Mouse (Mus musculus) intestine, embryonic 14.5 days (tissue): ENCODE data around the gene Mapt. TPM values are rescaled to one million over a fixed set of nuclear protein-coding genes. Genes with fewer than 3 reads are reported as not detected.

ENCODE experiments used
- ATAC-seq: fragments of 200-750 bp; cut with Nextera tagmentation; replicated peaks from 2 replicates; pipeline ENCODE4 v1.8.0; 2017; ENCODE audit warnings: low read depth, moderate number of reproducible peaks, moderate TSS enrichment, moderate library complexity; ENCODE audit not compliant: low FRiP score, low TSS enrichment
- DNase-seq: peaks from one replicate; pipeline ENCODE4 v3.0.0-alpha.2; 2018; ENCODE audit warnings: low spot score
- H3K27ac ChIP-seq: fragments of 300-500 bp; sonication (generic); 2 replicates; pipeline ENCODE4 v1.5.1; 2014; ENCODE audit warnings: low read depth, mild to moderate bottlenecking, control low read depth
- H3K27me3 ChIP-seq: fragments of 300-500 bp; sonication (generic); replicated peaks from 2 replicates; pipeline ENCODE4 v1.6.1; 2014; ENCODE audit warnings: low read length, control low read depth; ENCODE audit not compliant: control insufficient read depth, insufficient read depth
- H3K36me3 ChIP-seq: fragments of 300-500 bp; sonication (generic); 2 replicates; pipeline ENCODE4 v1.6.1; 2014; ENCODE audit warnings: low read length, control low read depth; ENCODE audit not compliant: control insufficient read depth, insufficient read depth
- H3K4me1 ChIP-seq: fragments of 300-500 bp; sonication (generic); replicated peaks from 2 replicates; pipeline ENCODE4 v1.6.1; 2014; ENCODE audit warnings: low read length, control low read depth, mixed read lengths; ENCODE audit not compliant: control insufficient read depth, insufficient read depth
- H3K4me2 ChIP-seq: fragments of 300-500 bp; sonication (generic); 2 replicates; pipeline ENCODE4 v1.6.1; 2014; ENCODE audit warnings: low read length
- H3K4me3 ChIP-seq: fragments of 300-500 bp; sonication (generic); 2 replicates; pipeline ENCODE4 v1.5.1; 2014; ENCODE audit warnings: low read depth, low read length, control low read depth, mixed read lengths
- H3K9ac ChIP-seq: fragments of 300-500 bp; sonication (generic); 2 replicates; pipeline ENCODE4 v1.6.1; 2014; ENCODE audit warnings: mild to moderate bottlenecking, low read length
- H3K9me3 ChIP-seq: fragments of 300-500 bp; sonication (generic); 2 replicates; pipeline ENCODE4 v1.6.1; 2016; ENCODE audit warnings: low read length, control low read depth; ENCODE audit not compliant: control insufficient read depth
- WGBS: fragments of 180-500 bp; shearing (Covaris S2); extraction: QIAGEN DNeasy Blood & Tissue Kit; methylation state at CpG from one replicate; pipeline ENCODE4 v1.1.7; 2014; 5-methylcytosine and 5-hydroxymethylcytosine counted together
- polyA plus RNA-seq: library from polyadenylated mRNA; unstranded; fragments of >200 nt; fragmentation: Nextera tagmentation; extraction: Ambion mirVana; gene quantifications from 2 replicates; pipeline ENCODE4 v1.2.1, GENCODE M21; 2014

Gene Mapt
- polyA plus RNA-seq, 1 experiment from 2014 or later = 16.8 TPM

- 0 out of 2 replicates have a peak, but pooled peaks cover 6% of the 10 kb centered on the region for H3K4me1 ChIP-seq
- H3K4me2 ChIP-seq = no peak overlapping the region
- ATAC-seq (no peak), DNase-seq (no peak)
- H3K9me3 ChIP-seq = no peaks in the 10 kb centered on the region
- 0 out of 2 replicates have a peak, but pooled peaks cover 11% of the 10 kb centered on the region for H3K27me3 ChIP-seq
- no peak overlapping the region for H3K4me3 ChIP-seq
- H3K27ac ChIP-seq = no peak overlapping the region
- no peak overlapping the region for H3K9ac ChIP-seq
- H3K36me3 ChIP-seq = no peaks in the 10 kb centered on the region
- 91% methylated on average over 7 of the region's 7 CpGs for WGBS
Measured at GRCm38 (mm10) chr11:104305711-104306110, 74.5 kb downstream of the Mapt start.

DNA sequence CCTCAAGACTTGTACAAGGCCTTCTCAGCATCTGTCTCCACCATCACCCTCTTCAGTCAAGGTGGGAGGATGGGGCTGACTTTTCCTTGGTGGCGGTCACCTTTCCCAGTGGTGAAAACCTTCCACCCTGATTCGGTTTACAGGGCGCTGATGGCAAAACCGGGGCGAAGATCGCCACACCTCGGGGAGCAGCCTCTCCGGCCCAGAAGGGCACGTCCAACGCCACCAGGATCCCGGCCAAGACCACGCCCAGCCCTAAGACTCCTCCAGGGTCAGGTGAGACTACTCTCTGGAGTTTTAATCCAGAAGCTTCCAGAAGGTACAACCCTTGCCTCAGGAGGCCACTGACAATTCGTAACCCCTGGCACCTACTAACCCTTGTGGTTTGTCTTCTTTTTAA lies 75.3 kb downstream of the Mapt start:
- Histone ChIP-seq H3K4me3 (no peak overlapping the region), H3K4me1 (0 out of 2 replicates have a peak, but pooled peaks cover 6% of the 10 kb centered on the region), H3K9ac (no peak overlapping the region), H3K9me3 (no peaks in the 10 kb centered on the region), H3K36me3 (no peaks in the 10 kb centered on the region), H3K27ac (no peak overlapping the region), H3K27me3 (0 out of 2 replicates have a peak, but pooled peaks cover 11% of the 10 kb centered on the region), H3K4me2 (no peak overlapping the region)
- DNase-seq (no peak), ATAC-seq (no peak)
- 91% methylated on average over 13 of the region's 13 CpGs for WGBS

- ATAC-seq (no peak), DNase-seq (no peak)
- WGBS = 67% methylated on average over 4 of the region's 4 CpGs
- H3K36me3 ChIP-seq = no peaks in the 10 kb centered on the region
- no peaks in the 10 kb centered on the region for H3K9me3 ChIP-seq
- H3K27me3 ChIP-seq = 0 out of 2 replicates have a peak, but pooled peaks cover 11% of the 10 kb centered on the region
- 0 out of 2 replicates have a peak, but pooled peaks cover 5% of the 10 kb centered on the region for H3K4me1 ChIP-seq
- H3K4me2 ChIP-seq = no peak overlapping the region
- no peak overlapping the region for H3K27ac ChIP-seq
- H3K9ac ChIP-seq = no peak overlapping the region
- no peak overlapping the region for H3K4me3 ChIP-seq
Measured at GRCm38 (mm10) chr11:104307136-104307535, 75.9 kb downstream of the Mapt start.

DNA sequence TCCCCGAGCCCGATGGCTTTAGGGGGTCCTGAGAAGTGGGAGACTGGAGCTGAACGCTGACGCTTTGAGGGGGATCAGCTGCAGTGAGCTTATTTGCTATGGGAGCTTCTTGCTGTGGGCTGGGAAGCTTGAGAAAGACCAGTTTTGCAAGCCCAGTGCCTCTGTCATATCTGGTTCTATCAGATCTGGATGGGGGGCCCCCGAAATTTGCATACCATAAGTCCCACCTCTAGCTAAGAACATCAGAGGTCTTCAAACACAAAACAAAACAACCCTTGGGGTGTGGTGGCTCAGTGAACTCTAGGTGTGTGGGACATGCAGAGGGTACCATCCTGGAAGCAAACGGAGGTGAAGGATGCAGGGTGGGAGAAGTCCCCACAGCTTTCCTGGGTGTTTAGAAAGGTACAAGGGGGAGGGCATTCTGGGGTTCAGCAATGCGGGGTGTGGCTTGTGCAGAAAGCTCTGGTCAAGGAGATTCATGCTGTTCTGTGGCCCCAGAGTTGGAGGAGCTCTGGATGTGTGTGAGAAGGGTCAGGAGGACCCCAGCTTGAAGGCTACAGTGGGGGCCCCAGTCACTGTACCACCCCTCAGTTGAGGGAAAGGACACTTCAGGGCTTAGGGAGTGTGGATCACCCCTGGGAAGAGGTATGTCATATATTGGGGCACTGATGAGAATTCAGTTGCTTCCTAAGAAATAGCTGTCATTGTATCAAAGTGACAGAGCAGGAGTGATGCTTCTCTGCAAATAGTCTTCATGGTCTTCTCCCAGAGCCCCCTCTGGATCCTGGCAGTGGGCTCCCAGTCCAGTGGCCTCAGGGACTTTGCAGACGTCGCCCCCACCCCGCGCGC lies 78.4 kb downstream of the Mapt start:
- Histone ChIP-seq H3K27me3 (0 out of 2 replicates have a peak, but pooled peaks cover 11% of the 10 kb centered on the region), H3K4me2 (peak overlapping the region; percentile 37), H3K4me3 (0 out of 2 replicates have a peak overlapping the region, but pooled peaks have one; percentile 15), H3K27ac (no peak overlapping the region), H3K9ac (no peak overlapping the region), H3K9me3 (no peaks in the 10 kb centered on the region), H3K36me3 (no peaks in the 10 kb centered on the region), H3K4me1 (no peaks in the 10 kb centered on the region)
- ATAC-seq (no peak), DNase-seq (no peak)
- 28% methylated on average over 12 of the region's 12 CpGs for WGBS

DNA sequence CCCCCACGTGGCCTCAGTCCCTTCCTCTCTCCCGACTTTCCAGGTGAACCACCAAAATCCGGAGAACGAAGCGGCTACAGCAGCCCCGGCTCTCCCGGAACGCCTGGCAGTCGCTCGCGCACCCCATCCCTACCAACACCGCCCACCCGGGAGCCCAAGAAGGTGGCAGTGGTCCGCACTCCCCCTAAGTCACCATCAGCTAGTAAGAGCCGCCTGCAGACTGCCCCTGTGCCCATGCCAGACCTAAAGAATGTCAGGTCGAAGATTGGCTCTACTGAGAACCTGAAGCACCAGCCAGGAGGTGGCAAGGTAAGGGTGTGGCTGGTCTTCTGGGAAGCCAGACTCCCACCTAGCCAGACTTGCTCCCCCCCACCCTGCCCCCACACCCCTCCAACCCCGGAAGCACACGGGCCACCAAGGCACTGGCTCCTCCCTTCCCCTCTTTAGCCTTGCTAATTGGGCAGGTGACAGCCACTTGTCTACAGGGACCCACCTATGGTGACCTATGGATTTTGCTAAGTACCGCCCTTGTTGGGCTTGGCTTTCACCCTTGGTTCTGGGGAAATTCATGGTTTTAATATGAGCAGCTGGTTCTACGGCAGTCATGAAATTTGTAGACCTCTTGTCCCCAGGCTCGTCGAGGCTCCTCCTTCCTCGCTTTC lies 79.2 kb downstream of the Mapt start:
- ATAC-seq = peak; percentile 61
- DNase-seq = no peak
- no peak overlapping the region for H3K9ac ChIP-seq

DNA sequence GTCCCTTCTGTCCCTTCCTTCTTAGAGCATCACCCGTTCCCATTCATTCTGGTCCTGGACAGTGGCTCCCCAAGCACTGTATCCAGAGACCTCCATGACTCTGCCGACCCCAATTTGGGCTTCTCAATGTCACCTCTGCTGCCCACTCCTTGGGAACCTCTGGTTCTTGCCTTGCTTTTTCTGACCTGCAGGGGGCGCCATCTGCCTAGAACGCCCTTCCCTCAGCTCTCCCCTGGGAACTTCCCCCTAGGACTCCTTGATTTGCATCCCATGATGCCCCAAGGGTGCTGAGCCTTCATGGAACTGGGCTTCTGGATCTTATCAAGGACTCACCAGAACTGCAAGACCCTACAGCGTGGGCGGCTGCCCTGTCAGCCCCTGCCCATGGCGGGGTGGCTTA lies 80.5 kb downstream of the Mapt start:
- DNase-seq (no peak), ATAC-seq (no peak)
- Histone ChIP-seq H3K4me2 (no peak overlapping the region), H3K27me3 (0 out of 2 replicates have a peak, but pooled peaks cover 11% of the 10 kb centered on the region), H3K9me3 (no peaks in the 10 kb centered on the region), H3K27ac (no peak overlapping the region), H3K9ac (no peak overlapping the region), H3K36me3 (no peaks in the 10 kb centered on the region), H3K4me1 (no peaks in the 10 kb centered on the region), H3K4me3 (no peak overlapping the region)
- 72% methylated on average over 7 of the region's 7 CpGs for WGBS

More for the DNA sequence above, 79.2 kb downstream of the Mapt start:
- peak overlapping the region; percentile 37 for H3K4me2 ChIP-seq
- H3K27me3 ChIP-seq = 0 out of 2 replicates have a peak, but pooled peaks cover 11% of the 10 kb centered on the region
- no peaks in the 10 kb centered on the region for H3K4me1 ChIP-seq
- no peak overlapping the region for H3K27ac ChIP-seq
- H3K9me3 ChIP-seq = no peaks in the 10 kb centered on the region
- 12% methylated on average over 23 of the region's 23 CpGs for WGBS
- H3K36me3 ChIP-seq = no peaks in the 10 kb centered on the region
- peak overlapping the region; percentile 15; the same call in 1 of the 2 replicates for H3K4me3 ChIP-seq

DNA sequence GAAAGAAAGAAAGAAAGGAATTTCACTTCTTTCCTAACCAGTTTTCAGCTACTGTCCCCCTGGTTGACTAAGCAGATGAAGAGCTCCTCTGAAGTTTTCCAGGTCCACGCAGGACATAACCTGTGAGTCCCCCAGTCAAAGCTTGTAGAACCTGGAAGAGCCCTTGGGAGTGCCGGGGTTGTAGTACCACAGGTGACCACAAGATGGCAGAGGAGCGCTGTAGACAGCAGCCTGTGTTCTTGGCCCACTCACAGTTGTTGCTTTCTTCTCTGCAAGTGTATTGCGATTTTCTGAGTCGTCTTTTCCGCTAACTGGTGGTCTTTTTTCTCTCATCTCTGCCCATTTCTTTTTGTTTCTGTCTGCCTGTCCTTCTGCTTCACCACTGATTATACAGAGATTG lies 84.5 kb downstream of the Mapt start:
- no peaks in the 10 kb centered on the region for H3K9me3 ChIP-seq
- no peak overlapping the region for H3K27ac ChIP-seq
- no peaks in the 10 kb centered on the region for H3K36me3 ChIP-seq
- H3K4me1 ChIP-seq = peaks cover 12% of the 10 kb centered on the region
- H3K4me3 ChIP-seq = no peak overlapping the region
- ATAC-seq (no peak), DNase-seq (peak; percentile 97)
- no peaks in the 10 kb centered on the region for H3K27me3 ChIP-seq
- WGBS = 5% methylated on average over 6 of the region's 6 CpGs
- H3K4me2 ChIP-seq = no peak overlapping the region
- H3K9ac ChIP-seq = no peak overlapping the region

DNA sequence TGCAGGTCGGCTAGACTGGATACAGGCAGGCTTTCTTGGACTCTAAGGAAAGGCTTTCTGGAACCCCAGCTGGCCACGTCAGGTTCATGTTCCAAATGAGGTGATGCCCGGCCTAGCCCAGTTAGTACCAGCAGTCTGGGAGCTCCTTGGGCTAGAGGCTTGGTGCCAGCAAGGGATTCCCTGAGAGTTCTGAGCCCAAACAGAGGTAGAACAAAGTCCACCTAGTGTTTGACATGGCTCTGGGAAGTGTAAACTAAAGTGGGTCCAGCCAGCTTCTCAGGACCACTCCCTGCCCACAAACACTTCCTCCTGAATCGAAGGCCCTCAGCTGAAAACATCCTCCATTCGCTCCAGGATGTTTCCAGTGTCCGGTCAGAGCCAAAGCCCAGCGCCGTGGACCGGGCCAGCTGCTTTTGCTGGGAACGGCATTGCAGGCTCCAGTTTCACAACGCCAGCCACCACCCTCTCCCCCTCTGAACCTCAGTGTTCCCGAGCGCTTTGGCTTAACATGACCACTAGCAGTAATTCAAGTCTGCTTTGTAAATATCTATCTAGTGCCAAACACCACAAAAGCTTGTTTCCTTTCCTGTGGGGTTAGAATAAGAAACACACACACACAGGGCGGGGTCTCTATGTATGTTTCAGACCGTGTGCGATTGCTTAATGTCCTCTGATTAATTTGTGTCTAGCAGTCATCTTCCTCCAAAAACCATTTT lies 85.7 kb downstream of the Mapt start:
- ATAC-seq = no peak
- 58% methylated on average over 16 of the region's 16 CpGs for WGBS
- no peak for DNase-seq

More for the DNA sequence above, 85.7 kb downstream of the Mapt start:
- no peaks in the 10 kb centered on the region for H3K9me3 ChIP-seq
- H3K4me2 ChIP-seq = no peak overlapping the region
- H3K4me1 ChIP-seq = peaks cover 12% of the 10 kb centered on the region
- no peak overlapping the region for H3K4me3 ChIP-seq
- H3K36me3 ChIP-seq = no peaks in the 10 kb centered on the region
- no peak overlapping the region for H3K9ac ChIP-seq
- H3K27me3 ChIP-seq = no peaks in the 10 kb centered on the region
- no peak overlapping the region for H3K27ac ChIP-seq
